Mouse (Mus musculus): ENCODE results near the gene Aph1b.
A peak's percentile ranks its signal among the peaks of the same experiment; 100 is the strongest.
"Not testable (repeated sequence)": the region's sequence is repeated elsewhere in the genome, so short reads cannot be mapped to it uniquely, and the experiment has no call there.

Aph1b gene

GRCm38 (mm10) chr9:66795464-66796324 lies at the start of gene Aph1b:
Aph1b (minus strand) TSS chr9:66795490.
- peak; percentile 86 for DNase-seq

DNA sequence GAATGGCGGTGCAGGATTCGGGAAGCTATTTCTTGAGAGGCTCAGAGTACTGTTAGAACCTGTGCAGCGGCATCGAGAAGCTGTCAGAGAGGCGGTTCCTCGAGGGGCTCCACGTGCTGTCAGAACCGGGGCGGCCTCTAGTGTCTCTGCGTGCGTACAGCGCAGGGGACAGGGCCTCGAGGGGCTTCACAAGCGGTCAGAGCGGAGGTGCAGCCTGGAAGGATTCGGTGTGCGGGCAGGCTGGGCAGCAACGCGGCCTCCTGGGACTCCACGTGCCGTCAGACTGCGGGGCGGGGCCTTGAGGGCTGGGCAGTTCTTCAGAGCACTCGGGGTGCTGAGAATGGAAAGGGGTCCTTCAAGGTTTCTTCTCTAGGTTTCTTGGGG lies 39.8 kb upstream of the Aph1b start:
- no peak for DNase-seq

DNA sequence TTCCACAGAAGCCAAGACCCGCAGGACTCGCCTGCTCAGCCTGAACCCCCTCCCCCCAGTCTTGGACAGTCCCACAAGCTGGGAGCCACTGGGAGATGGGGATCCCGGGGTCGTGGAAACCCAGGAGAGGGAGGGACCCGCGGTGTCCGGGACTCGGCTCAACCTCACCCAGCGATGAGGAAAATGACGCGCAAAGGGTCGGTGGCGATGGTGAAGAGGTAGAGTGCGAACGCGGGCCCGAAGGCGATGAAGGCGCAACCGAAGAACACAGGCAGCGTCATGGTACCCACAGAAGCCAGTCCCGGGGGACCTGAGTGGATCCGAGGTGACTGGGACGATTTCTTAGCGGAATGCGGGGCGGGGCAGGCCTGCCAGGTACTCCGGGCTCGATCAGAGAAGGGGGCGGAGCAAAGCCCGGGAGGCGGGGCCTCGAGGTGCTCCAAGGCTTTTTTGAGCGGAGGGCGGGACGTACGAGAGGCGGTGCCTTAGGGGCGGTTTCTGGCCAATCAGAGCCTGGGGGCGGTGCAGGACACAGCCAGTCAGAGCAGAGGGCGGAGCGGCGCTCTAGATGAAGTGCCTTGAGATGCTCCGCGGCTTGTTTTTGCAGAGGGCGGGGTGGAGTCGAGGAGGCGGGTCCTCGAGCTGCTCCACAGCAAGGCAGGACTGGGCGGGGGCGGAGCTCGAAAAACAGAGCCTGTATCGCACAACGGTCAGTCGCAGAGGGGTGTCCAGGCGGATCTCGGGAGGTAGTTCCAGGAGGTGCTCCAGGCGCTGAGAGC lies 39.2 kb upstream of the Aph1b start, which contains the start of gene Aph1c:
TSS of gene Aph1c (minus strand) at position 409 of the 779 bp plus-strand sequence.
- peak; percentile 95 for DNase-seq

GRCm38 (mm10) chr9:66833851-66834250 lies 38.6 kb upstream of the Aph1b start:
- DNase-seq: peak; percentile 5

GRCm38 (mm10) chr9:66832366-66832908 lies 37.1 kb upstream of the Aph1b start:
- DNase-seq: no peak

DNA sequence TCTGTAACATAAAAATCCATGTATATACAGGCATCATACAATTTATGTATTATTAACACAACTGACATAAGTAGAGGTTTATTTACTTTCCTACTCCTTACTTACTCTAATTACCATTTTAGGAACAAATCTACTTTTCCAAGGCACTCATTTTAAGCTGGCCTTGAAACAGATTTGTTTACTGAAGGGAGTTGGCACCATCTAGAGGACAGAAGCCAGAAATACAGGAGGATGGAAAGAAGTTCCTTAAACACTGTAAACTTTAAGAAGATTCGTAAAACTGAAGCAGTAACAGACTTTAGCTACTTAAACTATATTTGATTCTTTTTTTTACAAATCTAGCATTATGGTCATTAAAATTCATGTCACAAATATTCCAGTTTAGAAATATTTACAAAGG lies 30.7 kb upstream of the Aph1b start:
- no peak for DNase-seq

GRCm38 (mm10) chr9:66822255-66822654 lies 27.0 kb upstream of the Aph1b start:
- DNase-seq: not testable (repeated sequence)

GRCm38 (mm10) chr9:66820996-66821395 lies 25.7 kb upstream of the Aph1b start:
- DNase-seq: no peak

DNA sequence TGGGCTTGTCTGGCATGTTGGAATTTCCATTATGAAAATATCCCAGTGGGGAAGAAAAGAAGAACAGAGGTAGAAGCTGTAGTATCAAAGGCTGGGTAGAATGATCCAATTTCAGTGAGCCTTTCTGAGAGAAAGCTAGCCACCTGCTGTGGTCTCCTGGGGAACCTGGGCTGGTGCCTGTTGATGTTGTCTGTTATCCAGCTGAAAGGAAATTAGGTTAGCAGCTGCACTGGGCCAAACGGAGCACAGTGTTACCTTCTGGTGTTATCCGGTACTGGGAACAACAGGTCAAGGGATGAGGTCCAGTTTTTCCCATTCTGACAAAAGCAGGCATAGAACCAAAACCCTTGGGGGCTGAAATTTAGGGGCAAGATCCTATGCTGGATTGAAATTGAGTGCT lies 18.1 kb upstream of the Aph1b start:
- DNase-seq: no peak

- peak; percentile 5 for DNase-seq
Measured at GRCm38 (mm10) chr9:66805951-66806350, 10.7 kb upstream of the Aph1b start.

DNA sequence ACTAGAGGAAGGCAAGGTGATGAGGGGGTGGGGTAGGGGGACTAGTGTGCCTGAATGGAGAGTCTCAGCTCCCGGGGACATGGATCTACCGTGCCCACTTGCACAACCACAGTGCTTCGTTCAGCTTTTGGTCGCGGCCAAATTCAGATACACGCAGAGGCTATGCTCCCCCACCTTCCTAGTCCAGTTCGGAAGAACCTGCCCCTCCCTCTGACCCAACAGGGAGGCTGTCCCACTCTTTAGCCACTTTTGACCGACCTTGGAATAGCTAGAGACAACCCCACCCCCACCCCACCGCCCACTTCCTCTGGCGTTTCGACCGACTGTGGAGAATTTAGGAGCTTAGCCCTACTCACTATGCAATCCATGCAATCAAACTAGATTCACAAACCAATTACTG lies 6.7 kb upstream of the Aph1b start:
- no peak for DNase-seq

GRCm38 (mm10) chr9:66796739-66797138 lies 1.4 kb upstream of the Aph1b start, which contains the start of gene Gm10647:
Gm10647 (plus strand) TSS chr9:66797039.
- DNase-seq: no peak

GRCm38 (mm10) chr9:66794629-66795463 lies 444 bp downstream of the Aph1b start:
- peak; percentile 5 for DNase-seq

DNA sequence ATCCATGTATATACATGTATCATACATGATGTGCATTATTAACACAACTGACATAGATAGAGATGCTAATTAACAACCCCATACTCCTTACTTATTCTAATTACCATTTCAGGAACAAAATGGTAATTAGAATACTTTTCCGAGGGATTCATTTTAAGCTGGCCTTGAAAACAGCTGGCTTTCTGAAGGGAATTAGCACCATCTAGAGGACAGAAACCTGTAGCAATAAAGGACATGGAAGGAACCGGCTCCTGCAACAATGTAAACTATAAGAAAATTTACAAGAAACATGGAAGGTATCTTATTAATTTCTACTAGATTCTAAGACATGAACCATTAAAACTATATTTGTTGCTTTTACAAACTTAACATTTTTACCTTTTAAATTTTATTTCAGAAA lies 7.5 kb downstream of the Aph1b start:
- no peak for DNase-seq

GRCm38 (mm10) chr9:66784552-66784951 lies 10.7 kb downstream of the Aph1b start:
- not testable (repeated sequence) for DNase-seq

- no peak for DNase-seq
Measured at GRCm38 (mm10) chr9:66770701-66771100, 24.6 kb downstream of the Aph1b start.

DNA sequence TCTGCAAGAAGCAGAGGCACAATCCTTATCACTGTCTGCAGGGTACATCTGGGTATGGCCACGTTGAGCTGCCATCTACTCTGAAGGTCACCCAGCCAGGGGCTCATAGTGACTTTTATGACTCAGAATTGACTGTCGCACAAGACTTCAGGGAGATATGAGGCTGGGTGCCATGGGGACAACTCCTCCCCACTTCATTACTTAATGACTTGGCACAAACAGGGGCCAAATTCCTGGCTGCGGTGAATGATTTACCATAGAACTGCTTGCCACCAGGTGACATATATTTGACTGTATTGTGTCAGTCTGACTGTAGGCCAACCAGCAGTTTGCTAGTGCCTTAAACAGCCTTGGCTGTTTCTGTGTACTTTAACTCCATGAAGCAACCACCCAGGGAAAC lies 26.0 kb downstream of the Aph1b start:
- DNase-seq: no peak

GRCm38 (mm10) chr9:66768721-66769120 lies 26.6 kb downstream of the Aph1b start:
- DNase-seq: no peak

- no peak for DNase-seq
Measured at GRCm38 (mm10) chr9:66760991-66761390, 34.3 kb downstream of the Aph1b start.

DNA sequence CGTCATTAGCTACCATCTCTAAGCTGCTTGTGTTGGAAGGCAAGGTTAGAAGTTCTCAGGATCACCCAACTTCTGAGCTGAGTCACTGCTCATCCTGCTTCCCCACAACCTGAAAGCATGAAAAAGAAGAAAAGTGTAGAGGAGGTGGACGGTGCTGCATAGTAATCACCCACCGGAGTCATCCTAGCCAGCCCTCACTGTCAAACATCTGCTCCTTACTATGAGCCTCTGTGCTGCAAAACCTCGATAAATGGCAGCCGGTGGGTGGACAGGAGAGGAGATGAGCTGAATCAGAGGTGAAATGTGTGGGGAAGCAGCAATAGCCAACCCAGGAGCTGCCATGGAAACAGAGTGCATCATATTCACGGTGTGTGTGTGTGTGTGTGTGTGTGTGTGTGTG lies 42.4 kb downstream of the Aph1b start:
- no peak for DNase-seq

DNA sequence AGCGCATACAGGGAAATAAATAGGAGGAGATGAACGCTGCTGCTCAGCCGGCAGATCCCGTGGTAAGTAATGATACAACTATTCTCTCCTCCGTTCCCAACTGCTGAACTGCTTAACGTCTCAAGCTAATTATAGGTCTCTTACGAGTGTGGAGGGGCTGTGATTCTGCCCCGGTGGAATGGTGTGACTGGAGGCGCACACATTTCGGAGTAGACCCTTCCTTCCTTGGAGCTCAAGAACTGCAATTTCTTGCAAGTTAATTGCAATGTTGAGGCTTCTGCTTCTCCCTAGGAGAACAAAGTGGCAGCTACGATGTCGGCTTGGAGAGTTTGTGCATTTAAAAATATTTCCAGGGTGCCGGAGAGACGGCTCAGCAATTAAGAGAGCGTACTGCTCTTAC lies 46.9 kb downstream of the Aph1b start:
- DNase-seq: peak; percentile 15

DNA sequence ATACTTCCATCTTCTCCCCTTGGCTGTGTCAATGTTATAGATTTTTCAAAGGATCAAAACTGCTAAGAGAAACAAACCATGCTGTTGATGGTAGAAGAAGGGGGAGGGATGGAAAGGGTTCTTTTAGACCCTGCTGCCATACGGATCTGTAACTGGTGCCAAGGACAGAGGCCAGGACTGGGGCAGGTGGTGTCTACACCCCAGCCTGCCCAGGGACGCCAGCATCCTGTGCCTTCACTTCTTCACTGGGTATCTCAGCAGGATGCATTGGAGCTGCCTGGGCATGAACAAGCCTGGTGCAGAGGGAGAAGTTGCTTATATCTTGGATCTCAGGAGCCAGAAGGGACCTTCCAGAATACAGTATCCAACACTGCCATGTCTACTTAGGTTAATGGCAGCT lies 50.8 kb downstream of the Aph1b start:
- DNase-seq: no peak

DNA sequence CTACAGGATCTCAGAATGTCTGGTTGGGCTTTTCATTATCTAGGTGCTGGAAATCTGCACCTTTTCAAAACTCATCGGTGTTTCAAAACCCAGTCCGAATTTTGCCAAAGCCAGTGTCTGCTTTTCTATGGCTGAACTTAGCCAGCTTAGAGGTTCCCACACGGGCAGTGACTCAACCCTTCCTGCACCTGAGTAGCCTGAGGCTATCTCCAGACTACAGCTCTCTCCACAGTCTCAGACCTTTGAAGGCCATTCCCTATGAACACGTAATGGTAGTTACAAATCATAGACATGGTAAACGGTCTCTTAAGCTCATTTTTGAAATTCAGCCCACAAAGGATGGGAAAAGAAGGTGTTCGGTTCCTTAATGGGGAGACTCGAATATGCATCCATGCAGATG lies 55.8 kb downstream of the Aph1b start:
- no peak for DNase-seq

Measured in right cerebral cortex, postnatal 4 days (tissue).